Mouse (Mus musculus) E14TG2a.4 (cell line): ENCODE measurements around the gene Tmem86b.

ENCODE experiments used
- H3K27me3 ChIP-seq: 2 replicates; pipeline ENCODE4 v1.6.1; 2014; ENCODE audit warnings: low read length, control low read depth; ENCODE audit not compliant: insufficient read depth
- H3K36me3 ChIP-seq: 2 replicates; pipeline ENCODE4 v1.6.1; 2014; ENCODE audit warnings: low read length, control low read depth; ENCODE audit not compliant: insufficient read depth
- H3K4me1 ChIP-seq: replicated peaks from 2 replicates; pipeline ENCODE4 v1.6.1; 2014; ENCODE audit warnings: low read depth, low read length, control low read depth
- H3K4me3 ChIP-seq: replicated peaks from 2 replicates; pipeline ENCODE4 v1.5.1; 2014; ENCODE audit warnings: mild to moderate bottlenecking, low read length
- H3K9me3 ChIP-seq: 2 replicates; pipeline ENCODE4 v1.6.1; 2014; ENCODE audit warnings: low read length, control low read depth
- CTCF ChIP-seq: conservative IDR thresholded peaks from 2 replicates; pipeline ENCODE4 v1.5.1; 2014; ENCODE audit warnings: low read length
- NANOG ChIP-seq: IDR thresholded peaks from 2 replicates; pipeline ENCODE4 v1.6.1; 2014; ENCODE audit warnings: borderline replicate concordance, low read length, mixed read lengths
- POU5F1 ChIP-seq: IDR thresholded peaks from 2 replicates; pipeline ENCODE4 v1.6.1; 2014; ENCODE audit warnings: low read length, borderline replicate concordance

Tmem86b gene

DNA sequence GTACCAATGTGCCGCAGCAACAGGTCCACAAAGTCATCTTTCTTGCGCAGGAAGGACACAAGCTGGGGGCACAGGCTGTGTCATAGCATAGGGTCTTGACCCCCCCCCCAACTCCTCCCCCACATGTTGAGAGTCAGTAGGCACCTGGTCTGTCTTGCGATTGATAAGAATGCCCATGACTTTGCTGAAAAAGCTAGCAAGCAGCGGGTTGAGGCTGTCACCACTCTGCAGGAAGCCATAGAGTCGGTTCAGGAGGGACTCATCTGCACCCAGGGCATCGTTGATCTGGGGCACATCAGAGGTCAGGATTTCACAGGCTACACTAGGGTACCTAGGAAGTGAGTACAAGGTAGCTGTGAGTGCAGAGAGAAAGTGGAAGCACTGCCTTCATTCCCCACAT, 12.0 kb upstream of the Tmem86b start:
- no peak for TF ChIP-seq POU5F1
- no peak for TF ChIP-seq NANOG
- TF ChIP-seq CTCF = no peak
- peaks cover 97% of the 10 kb centered on the region for H3K36me3 ChIP-seq
- no peaks in the 10 kb centered on the region for H3K27me3 ChIP-seq
- no peaks in the 10 kb centered on the region for H3K9me3 ChIP-seq
- peaks cover 9% of the 10 kb centered on the region; the same call in 1 of the 2 replicates for H3K4me1 ChIP-seq
- H3K4me3 ChIP-seq = no peak overlapping the region

DNA sequence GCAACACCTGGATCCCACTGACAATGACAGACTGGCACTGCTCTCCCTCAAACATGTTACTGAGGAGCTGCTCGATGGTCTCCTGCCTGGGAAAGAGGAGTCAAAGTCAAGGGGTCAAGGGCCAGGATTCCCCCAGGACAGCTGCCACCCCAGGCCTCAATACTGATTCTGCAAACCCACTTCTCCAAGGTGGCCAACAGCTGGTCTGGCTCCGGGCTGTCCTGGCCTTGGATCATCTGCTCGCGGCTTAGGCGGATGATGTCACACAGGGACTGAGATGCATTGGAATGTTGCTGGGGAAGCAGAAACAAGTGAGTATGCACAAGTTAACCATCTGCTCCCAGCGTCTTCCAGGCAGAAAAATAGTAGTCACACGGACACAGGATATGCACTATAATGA, 10.7 kb upstream of the Tmem86b start:
- Histone ChIP-seq H3K36me3 (peaks cover 98% of the 10 kb centered on the region), H3K27me3 (no peaks in the 10 kb centered on the region), H3K4me1 (peaks cover 5% of the 10 kb centered on the region; the same call in 1 of the 2 replicates), H3K4me3 (no peak overlapping the region), H3K9me3 (no peaks in the 10 kb centered on the region)
- TF ChIP-seq POU5F1 = no peak
- TF ChIP-seq NANOG = no peak
- TF ChIP-seq CTCF = no peak

DNA sequence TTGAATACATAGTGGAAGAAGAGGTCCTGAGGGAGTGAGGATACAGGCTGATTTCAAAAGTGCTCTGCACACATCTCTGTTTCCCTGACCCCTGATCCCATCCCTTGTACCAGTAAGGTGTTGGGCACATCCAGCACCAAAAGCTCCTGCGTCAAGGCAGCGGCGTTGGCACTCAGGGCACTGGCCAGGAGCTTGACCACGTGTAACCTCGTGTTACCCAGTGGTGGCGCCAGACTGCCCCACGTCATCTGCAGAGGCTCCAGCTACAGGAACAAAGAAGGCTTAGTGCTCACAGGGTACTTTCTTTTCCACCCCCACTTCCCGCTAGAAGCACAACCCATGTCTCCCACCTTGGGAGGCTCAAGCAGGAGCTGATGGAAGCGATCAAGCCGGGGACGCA, 9.9 kb upstream of the Tmem86b start:
- Histone ChIP-seq H3K4me1 (0 out of 2 replicates have a peak, but pooled peaks cover 2% of the 10 kb centered on the region), H3K36me3 (peaks cover 98% of the 10 kb centered on the region), H3K4me3 (no peak overlapping the region), H3K27me3 (no peaks in the 10 kb centered on the region), H3K9me3 (no peaks in the 10 kb centered on the region)
- TF ChIP-seq NANOG (no peak), CTCF (no peak), POU5F1 (no peak)

DNA sequence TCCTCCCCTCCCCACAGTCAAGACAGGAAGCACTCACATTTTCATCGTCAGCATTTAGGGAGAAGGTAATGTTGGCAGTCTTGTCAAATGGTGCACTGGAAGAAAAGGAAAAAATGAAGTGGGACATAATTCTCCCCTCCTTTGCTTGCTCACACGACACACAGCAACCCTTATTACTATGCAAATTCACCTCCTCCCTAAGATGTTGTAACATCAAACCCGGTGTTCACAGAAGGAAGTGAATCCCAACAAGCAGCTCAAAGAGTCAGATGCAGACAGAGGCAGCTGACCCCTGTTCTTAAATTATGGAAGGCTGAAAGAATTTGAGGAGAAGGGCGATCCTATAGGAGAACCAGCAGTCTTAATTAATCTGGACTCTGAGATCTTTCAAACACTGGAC, 5.0 kb upstream of the Tmem86b start:
- Histone ChIP-seq H3K4me3 (no peak overlapping the region), H3K4me1 (peaks cover 6% of the 10 kb centered on the region; the same call in 1 of the 2 replicates), H3K27me3 (no peaks in the 10 kb centered on the region), H3K36me3 (peaks cover 96% of the 10 kb centered on the region), H3K9me3 (no peaks in the 10 kb centered on the region)
- no peak for TF ChIP-seq POU5F1
- no peak for TF ChIP-seq NANOG
- no peak for TF ChIP-seq CTCF

DNA sequence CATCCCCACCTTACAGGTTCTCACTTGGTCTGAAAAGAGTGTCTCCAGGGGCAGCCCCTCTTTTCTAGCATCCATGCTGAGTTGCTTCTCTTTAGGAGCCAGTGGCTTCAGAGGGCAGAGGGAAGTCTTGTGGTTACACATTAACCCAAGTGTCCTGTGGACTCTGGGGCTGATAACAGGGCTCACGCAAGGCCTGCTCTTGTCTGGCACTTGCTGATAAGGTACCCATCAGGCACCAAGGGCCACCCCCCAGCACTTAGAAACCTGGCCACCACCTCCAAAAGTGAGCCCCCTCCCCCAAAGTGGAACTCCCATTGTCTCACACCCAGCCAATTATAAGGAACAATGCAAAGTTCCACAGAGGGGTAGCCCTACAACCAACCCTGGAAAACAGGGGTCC, 1.0 kb downstream of the Tmem86b start:
- no peak overlapping the region for H3K4me3 ChIP-seq
- no peak for TF ChIP-seq CTCF
- TF ChIP-seq NANOG = no peak
- TF ChIP-seq POU5F1 = no peak
- H3K9me3 ChIP-seq = no peaks in the 10 kb centered on the region

DNA sequence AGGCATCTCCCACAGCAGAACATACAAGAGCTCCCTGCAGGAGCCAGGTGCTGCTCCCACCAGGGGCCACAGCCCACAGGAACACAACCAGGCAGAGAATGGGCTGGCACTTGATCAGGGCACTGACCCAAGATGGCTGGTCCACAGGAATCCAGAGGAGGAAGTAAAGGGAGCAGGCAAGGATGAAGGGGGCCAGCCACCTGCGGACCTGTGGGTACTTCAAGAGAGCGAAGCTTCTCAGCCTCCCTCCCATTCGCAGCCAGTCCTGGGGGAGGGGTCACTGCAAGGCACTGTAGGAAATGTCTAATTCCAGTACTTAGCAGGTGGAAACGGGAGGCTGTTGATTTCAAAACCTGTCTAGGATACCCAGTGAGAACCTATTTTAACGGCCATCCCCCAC, 1.6 kb downstream of the Tmem86b start:
- Histone ChIP-seq H3K36me3 (peaks cover 68% of the 10 kb centered on the region), H3K4me3 (no peak overlapping the region), H3K4me1 (0 out of 2 replicates have a peak, but pooled peaks cover 3% of the 10 kb centered on the region), H3K9me3 (no peaks in the 10 kb centered on the region), H3K27me3 (no peaks in the 10 kb centered on the region)
- TF ChIP-seq NANOG (no peak), POU5F1 (no peak), CTCF (no peak)

More for the DNA sequence above, 1.0 kb downstream of the Tmem86b start:
- H3K27me3 ChIP-seq = no peaks in the 10 kb centered on the region
- H3K36me3 ChIP-seq = peaks cover 74% of the 10 kb centered on the region
- H3K4me1 ChIP-seq = 0 out of 2 replicates have a peak, but pooled peaks cover 3% of the 10 kb centered on the region

DNA sequence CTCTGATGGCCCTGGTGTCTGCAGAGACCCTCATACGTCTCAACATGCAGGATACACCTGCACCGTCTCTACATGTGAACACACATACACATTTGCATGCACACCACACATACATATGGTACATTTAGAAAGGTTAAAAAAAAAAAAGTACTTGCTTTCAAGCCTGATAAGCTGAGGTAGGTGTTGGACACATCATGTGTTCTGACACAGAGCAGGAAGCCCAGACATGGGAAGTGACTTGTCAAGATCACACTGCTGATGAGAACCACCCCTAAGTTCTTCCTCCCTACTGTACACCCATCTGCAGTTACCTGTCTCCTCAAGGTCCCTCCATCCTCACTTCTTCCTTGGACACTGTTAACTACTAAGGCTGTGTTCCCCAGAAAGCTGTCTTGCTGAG, 5.3 kb downstream of the Tmem86b start:
- Histone ChIP-seq H3K4me1 (0 out of 2 replicates have a peak, but pooled peaks cover under 1% of the 10 kb centered on the region), H3K9me3 (no peaks in the 10 kb centered on the region), H3K27me3 (no peaks in the 10 kb centered on the region), H3K36me3 (peaks cover 33% of the 10 kb centered on the region), H3K4me3 (no peak overlapping the region)
- TF ChIP-seq POU5F1 = no peak
- no peak for TF ChIP-seq NANOG
- no peak for TF ChIP-seq CTCF

DNA sequence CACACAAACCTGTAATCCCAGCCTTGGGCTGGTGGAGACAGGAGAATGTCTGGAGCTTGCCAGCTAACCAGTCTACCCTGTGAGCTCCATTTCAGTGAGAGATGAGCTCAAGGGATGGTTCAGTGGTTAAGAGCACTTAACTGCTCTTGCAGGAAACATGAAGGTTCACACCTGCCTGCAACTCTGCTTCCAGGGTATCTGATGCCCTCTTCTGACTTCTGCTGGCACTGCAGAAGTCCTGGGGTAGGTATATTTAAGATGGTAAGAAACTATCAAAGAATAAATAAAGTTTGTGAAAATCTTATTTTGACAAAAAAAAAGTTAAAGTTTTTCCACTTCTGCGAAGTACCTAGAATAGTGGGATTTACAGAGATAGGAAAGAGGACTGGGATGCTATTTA, 6.9 kb downstream of the Tmem86b start:
- H3K9me3 ChIP-seq = no peaks in the 10 kb centered on the region
- TF ChIP-seq CTCF (peak; percentile 20; the same call in 1 of the 2 replicates), POU5F1 (no peak), NANOG (no peak)
- peaks cover 17% of the 10 kb centered on the region for H3K36me3 ChIP-seq
- H3K4me1 ChIP-seq = no peaks in the 10 kb centered on the region
- no peaks in the 10 kb centered on the region for H3K27me3 ChIP-seq
- no peak overlapping the region for H3K4me3 ChIP-seq
